Mouse (Mus musculus): ENCODE results near the gene Ackr3. TPM values are rescaled to one million over a fixed set of nuclear protein-coding genes. Genes with fewer than 3 reads are reported as not detected.

Ackr3 gene
- polyA plus RNA-seq, 1 experiment from 2014 or later = 51.0 TPM

DNA sequence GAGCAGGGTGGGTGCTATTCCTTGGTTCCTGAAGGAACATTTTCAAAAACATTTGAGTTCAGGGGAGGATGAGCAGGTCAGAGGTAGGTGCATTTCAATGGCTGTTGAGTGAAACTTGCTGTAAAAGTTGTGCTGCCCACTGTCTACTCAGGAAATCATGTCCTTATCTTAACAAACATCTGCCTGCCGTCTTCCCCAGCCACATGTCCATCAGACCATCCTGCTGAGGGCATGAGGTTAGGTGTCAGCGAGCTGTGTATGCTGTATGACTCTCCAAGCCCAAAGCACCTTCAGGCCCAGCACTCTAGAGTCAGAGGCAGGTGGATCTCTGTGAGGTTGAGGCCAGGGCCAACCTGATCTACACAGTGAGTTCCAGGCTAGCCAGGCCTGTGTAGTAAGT is 12.1 kb downstream of the Ackr3 start:
- H3K27me3 ChIP-seq (ENCODE audit: control insufficient read depth, insufficient read depth, low read length) = no peaks in the 10 kb centered on the region
- no peak overlapping the region for H3K4me3 ChIP-seq (ENCODE audit: control insufficient read depth in 1 of 2, insufficient read depth in 1 of 2, low read depth in 1 of 2, low read length in 2 of 2)
- H3K36me3 ChIP-seq (ENCODE audit: control insufficient read depth, insufficient read depth, low read length) = peaks cover 28% of the 10 kb centered on the region
- peaks cover 4 to 5% of the 10 kb centered on the region in 2 experiments; a peak in 1 of 4 replicates for H3K4me1 ChIP-seq (ENCODE audit: control insufficient read depth in 2 of 2, insufficient read depth in 2 of 2, low read length in 2 of 2)
- 34% methylated on average over 2 of the region's 2 CpGs for WGBS
- no peak overlapping the region for H3K27ac ChIP-seq (replicated peaks in 1 of 2; ENCODE audit: control insufficient read depth in 1 of 2, insufficient read depth in 1 of 2, low read depth in 2 of 2, low read length in 2 of 2)
- no peak overlapping the region for H3K4me2 ChIP-seq (ENCODE audit: low read length)
- no peaks in the 10 kb centered on the region for H3K9me3 ChIP-seq (ENCODE audit: control insufficient read depth, low read length)
- no peak for ATAC-seq (ENCODE audit: insufficient number of reproducible peaks, insufficient read depth, low FRiP score, low read depth)
- H3K9ac ChIP-seq (ENCODE audit: low read length) = no peak overlapping the region

DNA sequence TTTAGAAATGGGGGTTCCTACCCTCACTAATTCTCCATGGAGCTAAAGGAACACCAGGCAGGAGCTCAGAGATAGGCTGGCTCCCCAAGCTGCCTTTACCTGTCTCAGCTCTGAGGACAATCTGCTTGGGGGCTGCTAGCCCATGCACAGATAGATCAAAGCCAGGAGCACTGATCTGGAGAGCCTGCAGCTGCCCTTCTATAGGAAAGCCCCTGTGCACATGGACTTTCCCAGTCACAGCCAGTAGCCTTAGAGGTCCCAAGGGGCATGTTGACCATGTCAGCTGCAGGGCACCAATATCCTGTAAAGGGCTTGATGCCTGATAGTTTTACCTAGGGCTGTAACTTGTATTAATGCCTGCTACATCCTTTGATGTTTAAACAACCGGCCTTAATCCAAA is 12.6 kb downstream of the Ackr3 start:
- H3K4me3 ChIP-seq (ENCODE audit: control insufficient read depth in 1 of 2, insufficient read depth in 1 of 2, low read depth in 1 of 2, low read length in 2 of 2) = no peak overlapping the region
- no peak overlapping the region for H3K4me2 ChIP-seq (ENCODE audit: low read length)
- H3K9me3 ChIP-seq (ENCODE audit: control insufficient read depth, low read length) = no peaks in the 10 kb centered on the region
- 77% methylated on average over 1 of the region's 1 CpGs for WGBS
- no peak for ATAC-seq (ENCODE audit: insufficient number of reproducible peaks, insufficient read depth, low FRiP score, low read depth)
- peaks cover 4 to 5% of the 10 kb centered on the region in 2 experiments; a peak in 1 of 4 replicates for H3K4me1 ChIP-seq (ENCODE audit: control insufficient read depth in 2 of 2, insufficient read depth in 2 of 2, low read length in 2 of 2)
- no peak overlapping the region for H3K27ac ChIP-seq (replicated peaks in 1 of 2; ENCODE audit: control insufficient read depth in 1 of 2, insufficient read depth in 1 of 2, low read depth in 2 of 2, low read length in 2 of 2)
- H3K36me3 ChIP-seq (ENCODE audit: control insufficient read depth, insufficient read depth, low read length) = peaks cover 28% of the 10 kb centered on the region
- H3K9ac ChIP-seq (ENCODE audit: low read length) = no peak overlapping the region
- H3K27me3 ChIP-seq (ENCODE audit: control insufficient read depth, insufficient read depth, low read length) = no peaks in the 10 kb centered on the region

DNA sequence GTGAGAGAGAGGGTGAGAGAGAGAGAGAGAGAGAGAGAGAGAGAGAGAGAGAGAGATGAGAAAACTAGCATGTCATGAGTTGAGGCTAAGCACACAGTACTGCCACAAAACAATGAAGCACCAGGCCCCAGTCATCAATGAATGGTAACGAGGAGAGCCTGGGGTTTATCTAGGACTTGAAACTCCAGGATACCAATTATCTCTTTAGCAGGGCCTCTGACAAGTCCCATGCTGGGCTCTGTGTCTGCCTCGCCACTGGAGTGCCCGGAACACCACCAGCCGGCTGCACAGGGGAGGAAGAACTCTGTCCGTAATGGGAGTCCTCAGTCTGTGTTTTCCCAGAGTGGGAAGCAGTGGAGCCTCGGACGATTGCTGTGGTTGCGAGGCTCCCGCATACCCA is 16.5 kb downstream of the Ackr3 start:
- Histone ChIP-seq H3K9ac (ENCODE audit: low read length) (no peak overlapping the region), H3K9me3 (ENCODE audit: control insufficient read depth, low read length) (no peaks in the 10 kb centered on the region), H3K36me3 (ENCODE audit: control insufficient read depth, insufficient read depth, low read length) (peaks cover 10% of the 10 kb centered on the region), H3K27me3 (ENCODE audit: control insufficient read depth, insufficient read depth, low read length) (no peaks in the 10 kb centered on the region), H3K4me1 (ENCODE audit: control insufficient read depth in 2 of 2, insufficient read depth in 2 of 2, low read length in 2 of 2) (peaks cover 5 to 7% of the 10 kb centered on the region in 2 experiments; a peak in 3 of 4 replicates), H3K27ac (replicated peaks in 1 of 2; ENCODE audit: control insufficient read depth in 1 of 2, insufficient read depth in 1 of 2, low read depth in 2 of 2, low read length in 2 of 2) (no peak overlapping the region), H3K4me3 (ENCODE audit: control insufficient read depth in 1 of 2, insufficient read depth in 1 of 2, low read depth in 1 of 2, low read length in 2 of 2) (no peak overlapping the region), H3K4me2 (ENCODE audit: low read length) (no peak overlapping the region)
- no peak for ATAC-seq (ENCODE audit: insufficient number of reproducible peaks, insufficient read depth, low FRiP score, low read depth)
- 16% methylated on average over 9 of the region's 9 CpGs for WGBS

DNA sequence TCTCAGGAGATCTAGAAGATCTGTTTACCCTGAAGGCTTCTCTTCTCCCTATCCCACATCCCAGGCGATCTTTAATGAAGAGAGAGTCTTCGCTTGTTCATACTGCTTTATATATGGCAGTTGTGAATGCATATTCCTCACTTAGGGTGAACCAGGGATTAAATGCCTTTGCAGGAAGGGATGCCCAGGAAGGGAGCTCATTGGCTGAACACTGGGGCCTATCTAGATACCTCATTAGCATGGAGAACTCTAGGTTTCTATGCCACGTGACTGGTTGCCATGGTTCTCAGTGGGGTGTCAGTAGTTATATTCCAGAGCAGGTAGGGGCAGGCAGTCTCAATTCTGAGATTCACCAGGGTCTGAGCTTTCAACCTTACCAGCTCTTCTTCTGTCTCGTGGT is 17.1 kb downstream of the Ackr3 start:
- H3K9me3 ChIP-seq (ENCODE audit: control insufficient read depth, low read length) = no peaks in the 10 kb centered on the region
- no peak overlapping the region for H3K4me2 ChIP-seq (ENCODE audit: low read length)
- H3K36me3 ChIP-seq (ENCODE audit: control insufficient read depth, insufficient read depth, low read length) = peaks cover 5% of the 10 kb centered on the region
- ATAC-seq (ENCODE audit: insufficient number of reproducible peaks, insufficient read depth, low FRiP score, low read depth) = no peak
- no peak overlapping the region for H3K4me3 ChIP-seq (ENCODE audit: control insufficient read depth in 1 of 2, insufficient read depth in 1 of 2, low read depth in 1 of 2, low read length in 2 of 2)
- H3K27me3 ChIP-seq (ENCODE audit: control insufficient read depth, insufficient read depth, low read length) = no peaks in the 10 kb centered on the region
- WGBS = 85% methylated on average over 4 of the region's 4 CpGs
- H3K9ac ChIP-seq (ENCODE audit: low read length) = no peak overlapping the region
- peaks cover 11 to 12% of the 10 kb centered on the region in 2 experiments for H3K4me1 ChIP-seq (ENCODE audit: control insufficient read depth in 2 of 2, insufficient read depth in 2 of 2, low read length in 2 of 2)
- no peak overlapping the region for H3K27ac ChIP-seq (replicated peaks in 1 of 2; ENCODE audit: control insufficient read depth in 1 of 2, insufficient read depth in 1 of 2, low read depth in 2 of 2, low read length in 2 of 2)

DNA sequence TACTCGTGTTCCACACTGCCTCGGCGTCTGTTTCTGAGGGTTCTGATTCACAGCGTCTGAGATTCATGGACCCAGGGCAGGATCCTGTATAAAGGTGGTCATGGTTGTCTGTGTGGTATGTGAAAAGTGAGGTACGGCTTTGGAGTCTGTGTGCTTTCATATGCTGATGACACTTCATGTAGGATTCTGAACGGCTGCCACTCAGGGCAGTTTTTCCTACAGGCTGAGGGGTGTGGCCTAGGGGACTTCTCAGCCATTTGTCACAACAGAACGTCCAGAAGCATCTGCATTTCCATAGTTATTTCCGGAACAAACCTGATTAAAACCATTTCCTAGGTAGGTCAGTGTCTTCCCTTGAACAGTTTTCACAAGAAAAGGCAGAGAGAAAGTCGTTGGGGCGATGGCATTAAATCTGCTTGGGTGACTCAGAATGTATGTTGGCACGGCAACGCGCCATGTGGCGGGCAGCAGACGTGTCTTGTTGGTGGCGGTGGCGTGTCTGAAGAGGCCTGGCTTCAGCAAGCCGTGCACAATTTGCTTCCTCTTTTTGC is 18.1 kb downstream of the Ackr3 start:
- H3K9ac ChIP-seq (ENCODE audit: low read length) = no peak overlapping the region
- H3K27ac ChIP-seq (replicated peaks in 1 of 2; ENCODE audit: control insufficient read depth in 1 of 2, insufficient read depth in 1 of 2, low read depth in 2 of 2, low read length in 2 of 2) = no peak overlapping the region
- H3K4me1 ChIP-seq (ENCODE audit: control insufficient read depth in 2 of 2, insufficient read depth in 2 of 2, low read length in 2 of 2) = peaks cover 14% of the 10 kb centered on the region in 2 experiments
- ATAC-seq (ENCODE audit: insufficient number of reproducible peaks, insufficient read depth, low FRiP score, low read depth) = no peak
- H3K36me3 ChIP-seq (ENCODE audit: control insufficient read depth, insufficient read depth, low read length) = no peaks in the 10 kb centered on the region
- H3K9me3 ChIP-seq (ENCODE audit: control insufficient read depth, low read length) = no peaks in the 10 kb centered on the region
- no peak overlapping the region for H3K4me2 ChIP-seq (ENCODE audit: low read length)
- no peaks in the 10 kb centered on the region for H3K27me3 ChIP-seq (ENCODE audit: control insufficient read depth, insufficient read depth, low read length)
- H3K4me3 ChIP-seq (ENCODE audit: control insufficient read depth in 1 of 2, insufficient read depth in 1 of 2, low read depth in 1 of 2, low read length in 2 of 2) = no peak overlapping the region
- WGBS = 80% methylated on average over 18 of the region's 18 CpGs

DNA sequence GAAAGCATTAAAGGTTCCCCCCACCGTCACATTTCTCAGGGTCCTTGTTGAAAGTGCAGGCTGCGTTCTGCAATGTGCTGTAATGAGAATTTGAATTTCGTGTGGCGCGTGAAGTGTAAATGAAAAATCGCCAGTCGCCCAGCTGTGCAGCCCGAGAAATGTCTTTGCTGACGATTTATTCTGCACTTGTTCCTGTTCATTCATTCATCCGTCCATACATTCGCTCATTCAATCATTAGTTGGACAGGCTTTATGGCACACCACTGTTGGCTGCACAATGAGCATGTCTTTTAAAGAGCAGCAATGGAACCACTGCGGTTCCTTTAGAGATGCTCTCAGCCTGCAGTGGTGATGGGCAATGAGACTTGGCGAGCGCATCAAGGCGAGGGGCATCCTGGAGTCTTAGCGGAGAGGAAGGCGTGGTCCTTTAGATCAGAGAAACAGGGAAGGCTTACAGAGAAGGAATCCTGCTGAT is 18.7 kb downstream of the Ackr3 start:
- Histone ChIP-seq H3K27ac (replicated peaks in 1 of 2; ENCODE audit: control insufficient read depth in 1 of 2, insufficient read depth in 1 of 2, low read depth in 2 of 2, low read length in 2 of 2) (no peak overlapping the region), H3K4me3 (ENCODE audit: control insufficient read depth in 1 of 2, insufficient read depth in 1 of 2, low read depth in 1 of 2, low read length in 2 of 2) (no peak overlapping the region), H3K4me2 (ENCODE audit: low read length) (no peak overlapping the region), H3K4me1 (ENCODE audit: control insufficient read depth in 2 of 2, insufficient read depth in 2 of 2, low read length in 2 of 2) (peaks cover 16 to 17% of the 10 kb centered on the region in 2 experiments), H3K9me3 (ENCODE audit: control insufficient read depth, low read length) (no peaks in the 10 kb centered on the region), H3K27me3 (ENCODE audit: control insufficient read depth, insufficient read depth, low read length) (no peaks in the 10 kb centered on the region), H3K9ac (ENCODE audit: low read length) (no peak overlapping the region), H3K36me3 (ENCODE audit: control insufficient read depth, insufficient read depth, low read length) (no peaks in the 10 kb centered on the region)
- no peak for ATAC-seq (ENCODE audit: insufficient number of reproducible peaks, insufficient read depth, low FRiP score, low read depth)
- WGBS = 85% methylated on average over 17 of the region's 17 CpGs

DNA sequence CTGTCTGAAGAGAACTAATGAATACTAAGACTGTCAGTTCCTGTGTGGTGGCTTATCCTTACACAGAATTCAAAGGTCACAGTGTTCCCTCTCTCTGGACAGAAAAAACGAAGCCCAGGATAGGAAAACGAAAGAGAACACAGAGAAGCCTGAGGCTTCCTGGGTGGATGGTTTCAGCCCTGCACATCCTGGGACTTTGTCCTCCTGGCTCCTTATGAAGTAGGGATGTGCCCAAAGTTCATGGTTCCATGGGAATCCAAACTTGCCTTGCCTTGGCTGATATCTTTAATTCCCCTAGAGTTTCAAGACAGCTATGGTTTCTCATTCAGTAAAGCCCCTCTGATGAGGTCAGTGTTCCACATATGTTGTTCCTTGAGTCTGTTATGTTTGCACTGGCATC is 19.2 kb downstream of the Ackr3 start:
- Histone ChIP-seq H3K9ac (ENCODE audit: low read length) (no peak overlapping the region), H3K4me2 (ENCODE audit: low read length) (no peak overlapping the region), H3K27me3 (ENCODE audit: control insufficient read depth, insufficient read depth, low read length) (no peaks in the 10 kb centered on the region), H3K4me1 (ENCODE audit: control insufficient read depth in 2 of 2, insufficient read depth in 2 of 2, low read length in 2 of 2) (peaks cover 21 to 22% of the 10 kb centered on the region in 2 experiments), H3K36me3 (ENCODE audit: control insufficient read depth, insufficient read depth, low read length) (no peaks in the 10 kb centered on the region), H3K4me3 (ENCODE audit: control insufficient read depth in 1 of 2, insufficient read depth in 1 of 2, low read depth in 1 of 2, low read length in 2 of 2) (no peak overlapping the region), H3K27ac (replicated peaks in 1 of 2; ENCODE audit: control insufficient read depth in 1 of 2, insufficient read depth in 1 of 2, low read depth in 2 of 2, low read length in 2 of 2) (no peak overlapping the region), H3K9me3 (ENCODE audit: control insufficient read depth, low read length) (no peaks in the 10 kb centered on the region)
- no peak for ATAC-seq (ENCODE audit: insufficient number of reproducible peaks, insufficient read depth, low FRiP score, low read depth)
- 85% methylated on average over 2 of the region's 2 CpGs for WGBS
